Mouse (Mus musculus) thymus, postnatal 0 days (tissue): ENCODE measurements at regions not wholly inside any gene's neighbourhood (a gene's known extent, or its start where the extent isn't known, plus 50 kb on each side); places are given as distances from the start of the nearest gene placed in this dataset.

Source experiments
- DNase-seq: peaks from one replicate; pipeline ENCODE4 v3.0.0-alpha.2; 2015; ENCODE audit warnings: low spot score

GRCm38 (mm10) chr13:59315811-59316210 is 269.2 kb downstream of the Agtpbp1 start:
- DNase-seq: no peak

- DNase-seq: no peak
Observed at GRCm38 (mm10) chr13:59314419-59314818, 270.6 kb downstream of the Agtpbp1 start.

GRCm38 (mm10) chr13:59313725-59314330 is 271.2 kb downstream of the Agtpbp1 start:
- no peak for DNase-seq

GRCm38 (mm10) chr13:59292905-59293304 is 292.1 kb downstream of the Agtpbp1 start:
- no peak for DNase-seq

- DNase-seq: no peak
Observed at GRCm38 (mm10) chr13:59289127-59289526, 295.9 kb downstream of the Agtpbp1 start.

- no peak for DNase-seq
Observed at GRCm38 (mm10) chr13:59281199-59281598, 303.8 kb downstream of the Agtpbp1 start.

GRCm38 (mm10) chr13:59279136-59279535 is 305.9 kb downstream of the Agtpbp1 start:
- no peak for DNase-seq

- DNase-seq: no peak
Observed at GRCm38 (mm10) chr13:59271661-59272060, 313.4 kb downstream of the Agtpbp1 start.

- no peak for DNase-seq
Observed at GRCm38 (mm10) chr13:59266854-59267253, 318.2 kb downstream of the Agtpbp1 start.

- no peak for DNase-seq
Observed at GRCm38 (mm10) chr13:59264126-59264525, 320.9 kb downstream of the Agtpbp1 start.

GRCm38 (mm10) chr13:59261924-59262323 is 323.1 kb downstream of the Agtpbp1 start:
- DNase-seq: no peak

GRCm38 (mm10) chr13:59255798-59256435 is 329.1 kb downstream of the Agtpbp1 start:
- no peak for DNase-seq

- no peak for DNase-seq
Observed at GRCm38 (mm10) chr13:59253667-59254558, 331.1 kb downstream of the Agtpbp1 start.

- DNase-seq: no peak
Observed at GRCm38 (mm10) chr13:59251252-59252006, 333.6 kb downstream of the Agtpbp1 start.

GRCm38 (mm10) chr13:59248411-59248810 is 336.6 kb downstream of the Agtpbp1 start:
- DNase-seq: no peak

- DNase-seq: no peak
Observed at GRCm38 (mm10) chr13:59246984-59247537, 338.0 kb downstream of the Agtpbp1 start.

- no peak for DNase-seq
Observed at GRCm38 (mm10) chr13:59246070-59246469, 339.0 kb downstream of the Agtpbp1 start.

- DNase-seq: no peak
Observed at GRCm38 (mm10) chr13:59244622-59245021, 340.4 kb downstream of the Agtpbp1 start.

- DNase-seq: no peak
Observed at GRCm38 (mm10) chr13:59242671-59243070, 342.4 kb downstream of the Agtpbp1 start.

GRCm38 (mm10) chr13:59238696-59239095 is 346.3 kb downstream of the Agtpbp1 start:
- no peak for DNase-seq

GRCm38 (mm10) chr13:59235836-59236235 is 349.2 kb downstream of the Agtpbp1 start:
- DNase-seq: no peak
